Mouse (Mus musculus): ENCODE measurements around the gene Dcst1. TPM values are rescaled to one million over a fixed set of nuclear protein-coding genes. Genes with fewer than 3 reads are reported as not detected.
A peak's percentile ranks its signal among the peaks of the same experiment; 100 is the strongest.

Dcst1 gene
- total RNA-seq, 4 experiments from 2014 or later: not detected

DNA sequence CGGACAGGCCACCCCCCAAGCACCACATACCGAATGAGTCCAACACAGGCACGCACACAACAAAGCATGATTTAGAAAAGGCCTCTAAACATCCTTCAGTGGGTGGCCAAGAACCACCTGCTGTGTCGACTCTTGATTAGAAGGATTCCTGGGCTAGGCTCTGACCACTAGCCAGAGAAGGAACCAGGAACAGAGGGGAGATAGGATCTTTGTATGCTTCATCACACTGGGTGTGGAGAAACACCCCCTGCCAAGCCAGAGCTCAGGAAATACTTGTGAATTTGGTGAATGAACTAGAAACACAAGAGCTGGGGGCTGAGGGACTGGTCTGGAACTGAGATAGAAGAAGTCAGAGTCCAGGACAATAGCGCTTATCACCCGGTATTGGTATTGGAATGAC, 28.5 kb downstream of the Dcst1 start:
- DNase-seq (ENCODE audit: low spot score): no peak

DNA sequence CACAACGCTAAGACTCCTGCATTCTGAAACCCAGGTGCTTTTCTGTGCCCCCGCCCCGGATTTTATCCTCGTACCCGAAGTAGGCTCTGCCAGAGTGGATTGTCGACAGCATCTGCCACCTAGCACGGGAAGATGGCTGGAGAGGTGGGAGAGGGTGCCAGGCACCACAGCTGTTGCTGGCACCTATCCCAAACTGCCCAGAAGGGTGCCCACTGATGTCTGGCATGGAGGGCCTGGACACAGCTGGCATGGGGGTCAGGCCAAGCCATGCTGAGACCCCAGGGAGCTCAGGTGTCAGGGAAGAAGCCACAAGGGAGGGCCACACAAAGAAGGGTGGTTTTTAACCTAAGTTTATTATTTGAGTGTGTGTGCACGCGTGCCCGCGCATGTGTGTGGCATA, 32.0 kb downstream of the Dcst1 start:
- no peak for DNase-seq (ENCODE audit: low spot score)

DNA sequence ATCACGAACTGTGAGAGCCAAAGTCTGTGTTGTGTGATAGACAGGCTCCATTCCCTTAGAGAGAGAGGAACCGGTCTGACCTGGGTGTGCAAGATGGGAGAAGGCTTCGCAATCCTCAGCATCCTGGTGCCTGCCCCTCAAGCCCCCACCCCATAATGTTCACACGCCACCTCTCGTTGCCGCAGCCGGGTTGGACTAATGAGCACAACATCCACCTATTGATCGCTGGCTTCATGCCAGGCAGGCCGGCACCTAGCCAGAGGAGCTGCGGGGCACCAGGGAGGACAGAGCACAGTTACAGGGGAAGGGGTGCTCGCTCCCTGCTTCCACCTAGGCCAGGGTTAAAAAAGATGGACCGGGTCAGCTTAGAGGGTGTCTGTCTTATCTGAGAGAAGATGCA, 32.6 kb downstream of the Dcst1 start:
- no peak for DNase-seq (ENCODE audit: low spot score)

DNA sequence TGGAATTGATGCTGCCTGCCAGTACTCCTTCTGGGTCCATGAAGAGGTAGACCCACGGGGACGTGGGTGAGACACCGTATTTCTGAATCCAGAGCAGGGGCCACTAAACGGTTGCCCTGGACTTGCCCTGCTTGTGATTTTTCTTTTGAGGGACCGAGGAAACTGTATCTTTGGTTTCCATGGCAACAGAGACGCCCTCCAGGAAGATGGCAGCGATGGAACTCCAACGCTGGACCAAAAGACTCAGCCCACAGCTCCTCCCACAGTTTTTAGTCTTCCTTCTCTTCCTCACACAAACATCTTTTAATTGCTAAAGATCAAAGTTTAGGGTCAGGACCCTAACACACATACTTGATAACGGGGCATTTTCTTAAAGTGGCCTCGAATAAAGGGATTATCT, 33.0 kb downstream of the Dcst1 start:
- no peak for DNase-seq (ENCODE audit: low spot score)

DNA sequence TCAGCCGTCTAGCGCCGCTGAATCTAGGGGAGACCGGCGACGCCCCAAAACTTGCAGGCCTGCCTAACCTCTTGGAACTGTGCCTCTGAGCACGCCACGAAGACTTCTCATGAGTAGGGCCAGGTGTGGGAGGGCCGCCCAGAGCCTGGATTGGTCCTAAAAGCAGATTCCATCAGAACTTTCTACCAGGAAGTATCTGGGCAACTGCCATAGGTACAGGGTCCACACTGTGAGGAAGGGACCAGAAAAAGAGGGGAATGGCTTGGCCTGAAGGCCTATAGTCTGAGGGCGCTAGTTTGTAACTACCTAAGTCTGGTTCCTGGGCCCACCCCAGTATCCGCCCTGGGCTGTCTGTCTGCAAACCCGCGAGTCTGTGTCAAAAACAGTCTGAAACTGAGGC, 33.5 kb downstream of the Dcst1 start:
- DNase-seq (ENCODE audit: low spot score): no peak

DNA sequence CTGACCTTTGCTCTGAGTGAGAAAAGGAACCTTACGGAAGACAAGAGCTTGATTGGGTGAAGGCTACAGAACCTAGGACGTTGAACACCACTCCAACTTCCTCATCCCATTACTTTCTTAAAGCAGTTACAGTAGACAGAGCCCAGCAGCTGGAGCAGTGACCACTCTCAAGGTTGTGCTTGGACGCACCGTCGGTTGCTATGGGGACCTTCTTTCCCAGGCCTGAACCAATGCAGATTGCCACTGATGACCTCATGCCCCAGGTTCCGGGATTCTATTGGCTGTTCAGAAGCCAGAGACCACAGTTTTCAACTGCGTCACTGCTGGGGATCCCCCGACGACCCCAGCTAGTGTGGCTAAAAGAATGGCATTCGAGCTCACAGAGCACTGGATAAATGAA, 34.1 kb downstream of the Dcst1 start:
- DNase-seq (ENCODE audit: low spot score): no peak

DNA sequence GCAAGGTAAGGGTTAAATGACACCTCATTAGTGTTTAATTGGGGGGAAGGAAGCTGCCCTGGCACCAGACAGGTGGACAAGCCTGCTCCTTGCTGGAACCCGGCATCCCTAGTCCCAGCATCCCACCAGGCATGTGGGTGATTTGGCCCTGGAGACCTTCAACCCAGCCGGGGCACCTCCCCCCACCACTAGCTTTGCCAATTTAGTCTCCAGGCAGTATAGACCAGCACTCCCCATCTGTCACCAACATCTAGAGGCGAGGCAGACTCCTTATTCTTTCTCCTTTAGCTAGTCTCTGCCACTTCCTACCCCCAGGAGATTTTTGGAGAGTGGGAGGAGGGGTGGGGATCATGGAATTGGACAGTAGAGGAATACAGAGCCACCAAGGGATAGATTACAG, 34.7 kb downstream of the Dcst1 start:
- no peak for DNase-seq (ENCODE audit: low spot score)

DNA sequence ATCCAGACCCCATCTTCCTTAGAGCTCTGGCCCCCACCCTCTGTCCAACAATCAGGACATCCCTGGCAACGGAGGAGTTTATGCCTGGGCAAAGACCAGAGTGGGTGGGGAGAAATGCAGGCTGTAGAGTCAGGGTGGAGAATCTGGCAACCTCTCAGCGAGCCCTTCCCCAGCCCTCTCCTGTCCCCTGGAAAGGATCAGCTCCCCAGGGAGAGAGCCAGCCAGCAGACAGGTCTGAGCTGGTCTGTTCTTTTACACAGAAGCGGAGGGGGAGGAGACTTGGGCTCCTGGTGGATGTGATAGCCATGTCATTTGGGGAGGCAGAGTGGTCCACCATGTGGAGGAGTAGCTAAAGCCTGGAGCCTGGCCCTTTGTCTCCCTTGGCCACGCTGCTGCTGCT, 36.4 kb downstream of the Dcst1 start:
- no peak for DNase-seq (ENCODE audit: low spot score)

DNA sequence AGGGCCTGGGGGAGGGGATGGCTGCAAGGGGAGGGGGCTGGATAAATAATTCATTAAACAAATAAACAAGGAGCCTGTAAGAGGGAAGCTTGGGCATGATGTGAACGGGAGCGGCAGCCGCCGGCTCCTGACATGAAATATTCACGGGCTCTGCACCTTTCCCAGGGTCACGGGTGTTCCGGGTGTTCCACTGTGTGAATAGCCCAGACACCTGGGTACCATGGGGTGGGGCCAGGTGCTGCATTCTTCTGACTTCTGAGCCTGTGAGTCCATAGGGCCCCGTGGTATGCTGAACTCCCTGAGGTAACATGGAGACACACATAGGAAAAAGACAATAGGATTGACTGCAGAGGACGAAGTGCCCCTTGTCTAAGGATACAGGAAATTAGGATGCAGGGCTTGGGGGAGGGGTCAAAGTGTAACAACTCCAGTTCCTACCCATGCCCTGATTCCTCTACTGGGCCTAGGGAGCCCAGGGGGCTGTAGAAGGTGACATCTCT, 37.6 kb downstream of the Dcst1 start:
- DNase-seq (ENCODE audit: low spot score): no peak

DNA sequence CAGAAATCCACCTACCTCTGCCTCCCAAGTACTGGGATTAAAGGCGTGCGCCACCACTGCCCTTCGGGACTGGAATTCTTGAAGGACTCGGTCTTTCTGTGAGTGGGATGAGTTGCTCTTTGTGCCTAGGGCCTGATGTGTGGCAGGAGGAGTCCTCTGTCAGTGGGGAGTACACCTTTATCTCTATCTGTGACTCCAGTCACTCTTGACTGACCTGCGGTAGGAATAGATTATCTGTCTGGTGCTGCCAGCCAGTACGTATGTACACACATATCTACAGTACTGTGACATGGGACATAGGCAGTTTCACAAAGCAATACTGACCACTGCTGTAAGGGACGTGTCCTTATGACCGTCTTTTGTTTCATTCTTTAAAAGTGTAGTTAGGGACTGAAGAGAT, 39.2 kb downstream of the Dcst1 start:
- no peak for DNase-seq (ENCODE audit: low spot score)

DNA sequence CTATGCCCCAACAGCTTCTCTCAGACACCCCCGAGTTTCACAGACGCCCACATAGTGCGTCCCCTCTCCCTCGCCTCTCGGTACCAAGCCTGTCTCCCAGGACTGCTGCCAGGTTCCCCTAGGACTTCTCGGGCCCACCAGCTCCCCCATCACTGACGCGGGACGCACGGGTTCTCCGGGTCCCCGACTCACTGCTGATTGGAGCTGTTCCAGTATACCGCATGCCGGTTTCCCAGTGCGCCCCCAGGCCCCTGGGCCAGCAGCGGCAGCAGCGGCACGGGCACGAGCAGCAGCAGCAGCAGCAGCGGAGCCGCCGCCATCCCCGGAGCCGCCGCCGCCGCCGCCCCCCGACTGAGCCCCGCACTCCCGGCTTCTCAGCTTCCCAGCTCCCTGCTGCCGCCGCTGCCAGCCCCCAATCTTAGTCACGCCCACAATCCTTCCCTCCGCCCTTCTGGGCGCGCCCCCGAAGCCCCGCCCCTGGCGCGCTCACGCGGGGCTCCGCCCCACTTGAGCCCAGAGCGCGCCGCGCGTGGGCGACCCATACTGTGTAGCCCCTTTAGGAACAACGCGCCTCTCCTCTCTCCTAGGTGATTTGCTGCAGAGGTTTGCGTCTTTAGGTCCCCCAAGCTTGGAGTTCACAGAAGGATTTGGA, 42.4 kb downstream of the Dcst1 start, which contains the start of gene Efna3:
TSS of gene Efna3 (minus strand) at position 452 of the 652 bp plus-strand sequence.
- peak; percentile 38 for DNase-seq (ENCODE audit: low spot score)

DNA sequence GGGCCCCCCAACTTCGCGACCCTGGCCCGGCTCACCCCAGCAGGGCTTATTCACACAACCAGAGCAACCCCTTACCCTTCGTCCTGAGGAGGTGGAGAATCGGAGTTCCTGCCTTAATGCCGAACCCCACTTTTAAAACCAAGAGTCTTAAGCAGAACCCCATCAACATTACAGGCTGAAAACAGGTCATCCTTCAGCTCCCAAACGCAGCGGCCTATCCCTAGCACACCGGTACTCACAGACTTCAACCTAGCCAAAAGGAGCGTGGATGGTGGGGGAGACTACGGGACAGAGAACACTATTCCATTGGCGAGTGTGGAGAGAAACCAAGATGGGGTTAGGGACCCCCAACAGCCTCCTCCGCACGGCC, 42.9 kb downstream of the Dcst1 start:
- DNase-seq (ENCODE audit: low spot score): no peak

DNA sequence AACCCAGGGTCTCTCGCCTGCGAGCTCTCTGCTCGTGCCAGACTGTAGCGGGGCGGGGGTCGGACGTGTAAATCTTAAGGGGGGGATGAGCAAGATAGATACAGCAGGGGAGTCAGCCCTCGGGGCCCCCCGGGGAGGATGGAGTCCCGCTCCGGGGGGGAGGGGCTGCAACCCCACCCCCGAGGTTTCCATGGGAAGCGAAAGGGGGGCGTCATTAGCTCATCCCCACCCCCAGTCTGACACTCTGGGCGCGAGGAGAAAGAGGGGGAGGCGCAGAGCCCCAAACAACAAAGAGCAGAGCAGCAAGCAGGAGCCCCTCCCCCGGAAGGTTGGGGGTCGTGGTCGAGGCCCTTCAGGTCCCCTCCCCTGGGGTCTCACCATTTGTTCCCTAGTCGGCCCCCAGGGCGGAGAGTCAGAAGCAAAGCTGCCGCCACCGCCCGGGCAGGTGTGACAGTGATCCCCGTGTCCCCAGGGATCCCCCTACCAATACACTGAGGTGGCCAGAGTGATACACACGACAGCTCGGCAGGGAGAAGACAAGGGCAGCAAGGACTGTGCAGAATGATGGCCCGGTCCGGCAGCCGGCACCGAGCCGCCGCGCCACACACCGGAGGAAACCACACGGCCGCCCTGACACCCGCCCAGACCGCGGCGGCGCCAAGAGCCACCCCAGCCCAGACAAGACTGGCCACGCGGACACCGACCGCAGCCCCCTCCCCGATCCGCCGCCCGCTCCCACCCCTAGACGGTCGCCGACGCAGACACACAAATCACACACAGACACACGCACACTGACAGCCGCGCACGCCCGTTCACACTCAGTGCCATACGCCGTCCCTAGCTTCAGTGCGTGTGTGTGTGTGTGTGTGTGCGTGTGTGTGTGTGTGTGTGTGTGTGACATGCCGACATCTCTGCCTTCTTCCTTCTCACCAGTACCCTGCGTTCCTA, 43.6 kb downstream of the Dcst1 start:
- DNase-seq (ENCODE audit: low spot score): no peak

DNA sequence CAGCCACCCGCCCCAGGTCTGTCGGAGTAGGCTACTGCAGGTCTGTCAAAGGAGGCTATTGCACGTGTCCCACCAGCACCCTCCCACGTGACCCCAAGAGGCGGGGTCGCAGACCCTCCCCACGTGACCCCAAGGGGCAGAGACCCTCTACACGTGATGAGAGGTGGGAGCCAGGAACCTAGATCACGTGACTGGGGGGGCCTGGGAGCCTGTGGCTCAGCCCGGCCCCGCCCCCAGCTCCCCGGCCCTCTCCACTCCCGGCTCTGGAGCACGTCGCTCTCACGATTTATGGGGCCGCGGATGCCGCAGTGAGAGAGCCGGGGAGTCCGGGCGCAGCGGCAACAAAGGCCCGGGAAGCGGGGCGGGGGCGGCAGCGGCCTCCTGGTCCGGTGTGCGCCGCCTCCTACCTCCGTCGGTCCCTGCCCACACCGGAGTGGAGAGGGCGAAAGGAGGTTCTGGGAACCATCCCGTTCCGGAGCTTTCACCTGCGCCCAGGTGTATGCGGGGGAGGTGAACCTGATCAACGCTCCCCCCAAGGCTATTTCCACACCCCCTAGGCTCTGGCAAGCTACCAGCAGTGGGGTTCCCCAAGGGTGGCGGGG, 44.4 kb downstream of the Dcst1 start:
- no peak for DNase-seq (ENCODE audit: low spot score)

DNA sequence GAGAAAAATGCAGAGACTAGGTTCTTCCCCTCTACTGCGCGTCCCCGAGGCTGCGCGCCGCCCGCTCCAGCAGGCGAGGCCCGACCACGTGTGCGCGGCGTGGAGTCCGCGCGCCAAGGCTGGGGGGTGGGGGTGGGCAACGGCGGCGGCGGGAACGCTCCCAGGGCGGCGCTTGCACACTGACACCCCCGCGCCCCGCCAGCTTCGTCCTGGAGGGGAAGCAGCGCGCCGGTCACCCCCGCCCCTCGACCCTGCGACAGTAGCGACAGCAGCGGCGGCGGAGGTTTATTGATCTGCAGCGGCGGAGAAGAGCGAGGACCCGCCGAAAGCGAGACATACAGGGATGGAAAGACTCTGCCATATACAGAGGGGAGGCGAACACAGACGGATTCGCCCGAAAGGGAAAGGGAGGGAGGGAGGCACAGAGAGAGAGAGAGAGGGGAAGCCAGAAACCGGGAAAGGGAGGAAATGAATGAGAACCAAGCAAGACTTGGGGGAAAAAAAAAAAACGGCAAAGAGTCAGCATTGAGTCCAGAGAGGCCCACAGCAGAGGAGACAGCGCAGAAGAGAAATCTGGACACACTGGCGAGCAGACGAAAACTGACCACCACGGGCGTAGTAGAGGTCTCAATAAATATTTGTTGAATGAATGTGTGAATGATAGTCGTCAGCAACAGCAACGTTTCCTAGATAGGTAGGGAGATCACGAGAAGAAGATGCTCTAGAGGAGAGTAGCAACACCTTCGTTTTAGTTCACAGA, 45.3 kb downstream of the Dcst1 start:
- no peak for DNase-seq (ENCODE audit: low spot score)

DNA sequence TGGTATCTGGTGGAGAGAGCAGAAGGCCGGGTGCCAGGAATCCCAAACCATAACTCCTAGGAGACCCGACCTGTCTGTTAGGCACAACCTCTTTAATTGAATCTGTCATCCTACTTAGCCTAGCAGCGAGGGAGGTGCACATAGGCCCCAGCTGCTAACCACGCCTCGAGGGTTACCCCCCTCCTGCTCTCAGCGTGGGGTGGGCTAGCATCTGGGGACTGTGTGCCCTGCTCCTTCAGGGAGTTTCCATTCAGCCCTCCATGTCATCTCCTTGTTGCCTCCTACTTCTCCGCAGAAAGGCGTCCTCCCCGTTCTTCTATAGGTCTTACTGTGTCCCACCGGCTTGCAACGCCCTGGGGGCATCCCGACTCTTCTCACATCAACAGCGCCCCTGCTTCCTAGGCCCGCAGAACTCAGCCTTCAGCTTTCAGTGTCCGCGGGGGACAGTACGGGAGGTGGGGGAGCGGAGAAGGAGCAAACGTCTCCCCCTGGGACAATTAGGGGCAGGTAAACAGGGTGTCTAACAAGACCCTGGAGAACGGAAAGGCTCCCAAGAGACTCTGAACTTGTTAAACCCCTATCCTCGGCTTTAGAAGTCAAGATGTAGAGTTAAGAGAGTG, 46.0 kb downstream of the Dcst1 start:
- no peak for DNase-seq (ENCODE audit: low spot score)

DNA sequence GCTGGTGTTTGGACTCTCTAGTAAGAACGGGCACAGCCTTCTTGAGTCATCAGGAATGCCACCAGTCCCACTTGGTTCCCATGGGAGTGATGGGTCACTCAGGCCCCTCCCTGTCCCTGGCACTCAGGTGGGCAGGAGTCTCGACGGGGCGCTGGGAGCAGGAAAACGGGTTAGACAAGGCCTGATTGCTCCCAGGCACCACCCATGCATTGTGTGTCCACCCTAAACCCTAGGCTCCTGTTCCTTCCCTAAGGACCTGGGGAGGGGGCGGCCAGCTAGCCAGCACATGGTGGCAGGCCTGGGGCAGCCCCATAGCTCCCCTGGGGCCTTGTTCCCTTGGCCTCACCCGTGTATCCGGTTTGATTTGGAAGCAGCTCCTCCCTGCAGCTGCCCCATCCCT, 46.7 kb downstream of the Dcst1 start:
- no peak for DNase-seq (ENCODE audit: low spot score)

DNA sequence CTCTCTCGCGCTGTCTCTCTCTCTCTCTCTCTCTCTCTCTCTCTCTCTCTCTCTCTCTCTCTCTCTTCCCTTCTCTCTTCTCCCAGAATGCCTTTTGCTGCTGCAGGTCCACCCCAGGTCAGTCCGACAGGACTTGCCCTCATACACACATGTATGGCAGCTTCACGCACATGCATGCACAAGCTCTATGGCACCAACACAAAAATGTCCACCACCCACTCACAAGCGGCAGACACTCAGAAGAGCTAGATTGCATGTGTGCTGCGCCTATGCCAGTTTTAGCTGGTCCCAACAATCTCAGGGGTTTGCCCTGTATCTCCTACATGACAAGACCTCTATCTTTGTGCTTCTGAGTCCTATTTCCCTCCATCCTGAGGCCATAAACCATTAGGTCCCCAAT, 47.8 kb downstream of the Dcst1 start:
- no peak for DNase-seq (ENCODE audit: low spot score)

DNA sequence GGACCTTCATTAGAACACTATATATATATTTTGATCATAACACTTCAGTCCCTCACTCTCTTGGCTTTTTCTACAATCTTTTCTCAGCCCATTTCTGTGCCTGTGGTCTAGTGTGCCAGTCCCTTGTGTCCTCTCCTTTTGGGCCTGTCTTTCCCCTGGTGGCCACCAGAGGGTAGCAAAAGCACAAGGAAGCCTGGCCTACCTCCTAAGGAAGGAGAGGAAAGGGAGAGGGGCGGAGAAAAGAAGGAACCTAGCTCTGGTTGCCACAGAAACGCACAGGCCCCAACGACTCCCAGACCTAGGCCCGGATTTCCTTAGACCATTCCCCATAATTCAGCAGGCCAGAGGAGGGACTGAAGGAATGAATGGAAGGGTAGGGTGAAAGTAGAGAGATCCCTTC, 48.2 kb downstream of the Dcst1 start:
- DNase-seq (ENCODE audit: low spot score): peak; percentile 89

DNA sequence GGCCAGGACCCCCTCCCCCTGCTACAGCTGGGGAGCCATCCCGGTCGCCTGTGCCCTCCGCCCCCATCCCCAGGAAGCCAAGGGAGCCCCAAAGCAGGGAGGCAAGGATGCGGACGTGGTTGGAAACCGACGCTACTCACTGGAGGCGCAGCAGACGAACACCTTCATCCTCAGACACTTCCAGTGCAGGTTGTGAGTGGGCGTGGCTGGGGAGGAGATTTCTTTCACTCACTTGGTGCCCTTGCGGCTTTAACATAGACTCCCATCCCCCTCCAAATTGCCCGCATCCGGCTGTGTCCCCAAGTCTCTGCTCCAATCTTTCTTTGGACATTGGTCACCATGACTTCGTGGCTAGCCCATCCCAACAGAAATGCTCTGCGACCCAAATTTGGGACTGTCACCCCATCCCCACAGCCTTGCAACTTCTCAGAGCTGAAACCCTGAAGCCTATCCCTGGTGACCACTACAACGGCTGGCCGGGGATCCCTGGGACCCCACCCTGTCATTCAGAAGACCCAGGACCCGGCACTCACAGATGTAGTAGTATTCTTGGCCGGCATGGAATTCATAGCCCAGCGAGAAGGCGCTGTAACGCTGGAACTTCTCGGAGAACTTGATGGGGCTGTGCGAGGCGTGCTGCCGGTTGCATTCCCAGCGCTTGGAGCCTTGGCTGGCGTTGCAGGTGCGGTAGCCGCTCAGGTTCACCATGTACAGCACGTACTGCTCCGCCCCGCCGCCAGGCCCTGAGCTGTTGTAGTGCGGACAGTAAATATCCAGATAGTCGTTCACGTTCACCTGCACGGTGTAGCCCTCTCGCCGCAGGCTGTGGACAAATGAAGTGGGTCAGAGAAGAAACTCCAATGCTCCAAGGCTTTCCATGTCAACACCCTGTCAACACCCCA, 48.9 kb downstream of the Dcst1 start:
- no peak for DNase-seq (ENCODE audit: low spot score)

Data from heart, adult 8-10 months (tissue).